Mouse (Mus musculus) midbrain, embryonic 11.5 days (tissue): ENCODE measurements around the gene Tbc1d9b. TPM values are rescaled to one million over a fixed set of nuclear protein-coding genes. Genes with fewer than 3 reads are reported as not detected.

Experiments used
- ATAC-seq: fragments of 200-750 bp; cut with Nextera tagmentation; 2 replicates; pipeline ENCODE4 v1.8.0; 2017; ENCODE audit warnings: moderate TSS enrichment, moderate library complexity; ENCODE audit not compliant: low FRiP score
- DNase-seq: peaks from one replicate; pipeline ENCODE4 v3.0.0; 2015; ENCODE audit warnings: low spot score; ENCODE audit errors: missing footprints
- H3K27ac ChIP-seq: fragments of 300-500 bp; sonication (generic); 2 replicates; pipeline ENCODE4 v1.5.1; 2014; ENCODE audit warnings: low read depth, low read length
- H3K27me3 ChIP-seq: fragments of 300-500 bp; sonication (generic); 2 replicates; pipeline ENCODE4 v1.6.1; 2014; ENCODE audit warnings: mild to moderate bottlenecking, low read length, moderate library complexity, mixed read lengths; ENCODE audit not compliant: control insufficient read depth, insufficient read depth
- H3K36me3 ChIP-seq: fragments of 300-500 bp; sonication (generic); 2 replicates; pipeline ENCODE4 v1.6.1; 2014; ENCODE audit warnings: mild to moderate bottlenecking, low read length, moderate library complexity, mixed read lengths; ENCODE audit not compliant: control insufficient read depth, insufficient read depth
- H3K4me1 ChIP-seq: fragments of 300-500 bp; sonication (generic); 2 replicates; pipeline ENCODE4 v1.6.1; 2014; ENCODE audit warnings: low read length; ENCODE audit not compliant: control insufficient read depth, insufficient read depth
- H3K4me2 ChIP-seq: fragments of 300-500 bp; sonication (generic); 2 replicates; pipeline ENCODE4 v1.6.1; 2014; ENCODE audit warnings: mild to moderate bottlenecking, moderate library complexity
- H3K4me3 ChIP-seq: fragments of 300-500 bp; sonication (generic); 2 replicates; pipeline ENCODE4 v1.5.1; 2014; ENCODE audit warnings: low read depth, low read length
- H3K9ac ChIP-seq: fragments of 300-500 bp; sonication (generic); 2 replicates; pipeline ENCODE4 v1.6.1; 2014; ENCODE audit warnings: low read length
- H3K9me3 ChIP-seq: fragments of 300-500 bp; sonication (generic); 2 replicates; pipeline ENCODE4 v1.6.1; 2016; ENCODE audit warnings: low read length; ENCODE audit not compliant: control insufficient read depth
- WGBS: fragments of 180-500 bp; shearing (Covaris S2); extraction: QIAGEN DNeasy Blood & Tissue Kit; methylation state at CpG from one replicate; pipeline ENCODE4 v1.1.7; 2014; 5-methylcytosine and 5-hydroxymethylcytosine counted together
- polyA plus RNA-seq: library from polyadenylated mRNA; unstranded; fragments of >200 nt; fragmentation: Nextera tagmentation; extraction: Ambion mirVana; gene quantifications from 2 replicates; pipeline ENCODE4 v1.2.1, GENCODE M21; 2014

Tbc1d9b gene
- polyA plus RNA-seq, 1 experiment from 2014 or later: 30.0 TPM

DNA sequence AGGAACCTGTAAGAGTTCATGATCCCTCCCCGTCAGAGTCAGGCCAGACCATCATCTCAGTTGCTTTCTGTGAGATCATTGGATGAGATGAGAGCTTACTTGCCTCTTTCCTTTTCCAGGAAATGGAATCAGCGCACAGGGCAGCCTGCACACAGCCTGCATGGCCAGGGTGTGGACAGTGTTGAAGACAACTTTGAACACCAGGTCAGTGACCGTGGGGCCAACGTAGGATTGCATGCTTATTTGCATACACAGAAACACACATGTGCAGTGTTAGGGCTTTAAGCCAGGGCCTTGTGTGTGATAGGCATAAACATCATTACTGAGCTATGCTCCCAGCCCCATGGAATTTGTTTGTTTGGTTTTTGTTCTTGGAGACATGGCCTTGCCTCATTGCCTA lies 66.3 kb downstream of the Tbc1d9b start:
- H3K36me3 ChIP-seq: peaks cover 24% of the 10 kb centered on the region
- no peak overlapping the region for H3K4me3 ChIP-seq
- WGBS: 93% methylated on average over 4 of the region's 4 CpGs
- no peak overlapping the region for H3K27ac ChIP-seq
- H3K4me2 ChIP-seq: no peak overlapping the region
- ATAC-seq: no peak
- H3K4me1 ChIP-seq: no peaks in the 10 kb centered on the region
- no peak overlapping the region for H3K9ac ChIP-seq
- no peaks in the 10 kb centered on the region for H3K9me3 ChIP-seq
- no peak for DNase-seq
- H3K27me3 ChIP-seq: no peaks in the 10 kb centered on the region

DNA sequence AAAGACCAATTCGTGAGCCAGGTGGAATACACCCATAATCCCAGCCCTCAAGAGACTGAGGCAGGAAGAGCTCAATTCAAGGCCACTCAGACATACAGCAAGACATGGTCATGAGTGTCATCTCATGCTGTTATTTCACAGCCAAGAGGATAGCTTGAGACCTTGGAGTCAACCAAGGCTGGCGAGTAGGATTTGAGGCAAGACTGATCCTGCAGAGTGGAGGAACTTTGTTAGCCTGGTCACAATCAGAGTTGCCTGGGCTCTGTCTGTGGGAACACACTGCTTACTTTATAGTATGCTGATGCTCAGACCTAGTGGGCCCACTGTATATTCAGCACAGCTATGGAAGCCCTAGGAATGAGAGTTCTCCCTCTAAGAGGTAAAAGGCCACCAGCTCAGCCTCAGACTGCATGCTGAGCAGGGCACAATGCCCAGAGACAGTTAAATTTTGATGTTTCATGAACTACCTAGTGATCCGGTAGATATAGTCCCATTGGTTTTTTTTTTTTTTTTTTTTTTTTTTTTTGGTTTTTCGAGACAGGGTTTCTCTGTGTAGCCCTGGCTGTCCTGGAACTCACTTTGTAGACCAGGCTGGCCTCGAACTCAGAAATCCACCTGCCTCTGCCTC lies 67.1 kb downstream of the Tbc1d9b start:
- no peak overlapping the region for H3K27ac ChIP-seq
- DNase-seq (no peak), ATAC-seq (no peak)
- no peak overlapping the region for H3K4me2 ChIP-seq
- WGBS: 85% methylated on average over 4 of the region's 5 CpGs
- no peaks in the 10 kb centered on the region for H3K27me3 ChIP-seq
- H3K9me3 ChIP-seq: no peaks in the 10 kb centered on the region
- no peak overlapping the region for H3K4me3 ChIP-seq
- H3K36me3 ChIP-seq: peaks cover 29% of the 10 kb centered on the region
- H3K9ac ChIP-seq: no peak overlapping the region
- H3K4me1 ChIP-seq: no peaks in the 10 kb centered on the region

DNA sequence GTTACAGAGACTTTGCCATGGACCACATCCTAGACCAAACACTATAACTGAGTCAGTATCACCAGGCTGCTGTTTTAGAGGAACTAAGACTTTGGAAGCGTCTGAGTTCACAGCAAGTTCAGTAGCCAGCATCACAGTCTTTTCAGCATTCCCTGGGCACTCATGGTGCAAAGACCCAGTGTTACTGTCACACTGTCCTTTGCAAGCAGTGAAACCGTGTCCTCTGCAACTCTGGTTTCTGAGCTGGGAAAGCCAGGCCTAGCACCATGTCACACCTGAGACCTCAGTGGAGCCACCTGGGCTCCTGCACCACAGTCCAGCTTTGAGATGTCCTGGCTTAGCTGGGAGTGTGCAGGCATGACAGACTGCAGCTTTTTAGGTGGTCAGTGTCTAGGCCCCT lies 67.7 kb downstream of the Tbc1d9b start:
- ATAC-seq (no peak), DNase-seq (no peak)
- no peaks in the 10 kb centered on the region for H3K9me3 ChIP-seq
- H3K27ac ChIP-seq: no peak overlapping the region
- peaks cover 29% of the 10 kb centered on the region for H3K36me3 ChIP-seq
- H3K4me1 ChIP-seq: no peaks in the 10 kb centered on the region
- H3K4me3 ChIP-seq: no peak overlapping the region
- no peaks in the 10 kb centered on the region for H3K27me3 ChIP-seq
- 90% methylated on average over 2 of the region's 2 CpGs for WGBS
- H3K9ac ChIP-seq: no peak overlapping the region
- no peak overlapping the region for H3K4me2 ChIP-seq

DNA sequence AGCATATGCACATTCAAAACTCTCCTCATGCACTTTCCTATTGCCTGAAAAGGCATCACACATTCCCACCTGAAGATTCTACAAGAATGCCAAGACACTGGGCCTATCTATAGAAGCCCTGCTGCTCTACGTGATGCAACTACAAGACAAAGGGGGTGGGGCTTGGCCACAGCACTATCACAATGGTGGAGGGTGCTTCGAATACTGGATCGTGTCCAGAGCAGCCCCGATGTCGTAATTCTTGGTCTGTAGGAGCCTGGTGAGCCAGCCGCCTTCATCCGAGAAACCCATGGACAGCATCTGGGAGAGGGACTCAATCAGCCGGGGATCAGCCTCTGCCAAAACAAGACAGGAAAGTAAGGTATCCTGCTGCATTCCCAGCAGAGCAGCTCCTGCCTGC lies 69.4 kb downstream of the Tbc1d9b start:
- DNase-seq (no peak), ATAC-seq (no peak)
- no peaks in the 10 kb centered on the region for H3K9me3 ChIP-seq
- H3K9ac ChIP-seq: no peak overlapping the region
- no peak overlapping the region for H3K27ac ChIP-seq
- no peak overlapping the region for H3K4me3 ChIP-seq
- peaks cover 29% of the 10 kb centered on the region for H3K36me3 ChIP-seq
- H3K27me3 ChIP-seq: no peaks in the 10 kb centered on the region
- WGBS: 89% methylated on average over 8 of the region's 8 CpGs
- no peaks in the 10 kb centered on the region for H3K4me1 ChIP-seq
- H3K4me2 ChIP-seq: no peak overlapping the region

GRCm38 (mm10) chr11:50201590-50201989 lies 70.4 kb downstream of the Tbc1d9b start:
- Histone ChIP-seq H3K4me3 (no peak overlapping the region), H3K36me3 (peaks cover 29% of the 10 kb centered on the region), H3K4me1 (no peaks in the 10 kb centered on the region), H3K4me2 (no peak overlapping the region), H3K9me3 (no peaks in the 10 kb centered on the region), H3K27me3 (no peaks in the 10 kb centered on the region), H3K27ac (no peak overlapping the region), H3K9ac (no peak overlapping the region)
- no peak for ATAC-seq
- DNase-seq: no peak
- WGBS: 94% methylated on average over 3 of the region's 3 CpGs

DNA sequence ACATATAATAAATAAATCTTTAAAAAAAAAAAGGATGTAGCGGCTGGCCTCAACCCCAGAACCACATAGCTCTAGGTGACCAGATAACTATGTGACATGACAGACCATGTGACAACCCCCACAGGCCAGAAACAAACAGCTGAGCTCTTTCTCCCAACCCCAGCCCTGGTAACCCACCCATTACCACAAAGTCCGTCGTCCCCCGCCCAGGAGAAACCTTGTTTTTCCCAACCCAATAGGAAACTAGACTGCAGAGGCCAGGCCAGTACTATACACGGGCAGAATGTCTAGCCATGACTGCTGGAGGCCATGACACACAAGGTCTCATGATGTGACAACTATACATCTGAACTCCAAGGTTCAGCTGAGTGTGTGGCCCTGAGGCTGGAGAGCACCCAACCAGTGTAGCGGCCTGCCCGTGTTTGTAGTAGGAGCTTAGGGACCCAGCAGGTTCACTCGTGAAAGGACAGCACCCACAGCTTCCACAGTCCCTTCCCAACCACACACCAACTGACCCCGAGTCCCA lies 72.2 kb downstream of the Tbc1d9b start:
- ATAC-seq: no peak
- Histone ChIP-seq H3K4me1 (no peaks in the 10 kb centered on the region), H3K4me3 (no peak overlapping the region), H3K4me2 (no peak overlapping the region), H3K9ac (no peak overlapping the region), H3K27ac (no peak overlapping the region), H3K27me3 (no peaks in the 10 kb centered on the region), H3K9me3 (no peaks in the 10 kb centered on the region), H3K36me3 (peaks cover 35% of the 10 kb centered on the region)
- no peak for DNase-seq
- 94% methylated on average over 9 of the region's 9 CpGs for WGBS

DNA sequence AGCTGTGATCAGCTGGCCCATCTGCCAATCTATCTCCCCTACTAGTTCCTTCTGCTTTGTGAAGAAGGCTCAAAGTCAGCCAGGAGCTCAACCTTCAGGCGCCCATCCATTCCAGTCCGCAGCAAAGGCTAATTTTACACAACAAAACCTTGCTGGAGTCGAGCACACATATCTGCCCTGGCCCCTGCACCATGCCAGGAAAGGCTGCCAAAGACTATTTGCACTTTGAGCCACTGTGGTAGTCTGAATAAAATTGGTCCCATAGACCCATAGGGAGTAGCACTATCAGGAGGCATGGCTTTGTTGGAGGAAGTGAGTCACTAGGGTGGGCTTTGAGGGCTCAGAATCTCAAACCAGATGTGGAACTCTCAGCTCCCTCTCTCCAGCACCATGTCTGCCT lies 74.2 kb downstream of the Tbc1d9b start:
- 89% methylated on average over 3 of the region's 3 CpGs for WGBS
- peaks cover 24% of the 10 kb centered on the region for H3K36me3 ChIP-seq

GRCm38 (mm10) chr11:50206037-50206436 lies 74.8 kb downstream of the Tbc1d9b start:
- no peak overlapping the region for H3K9ac ChIP-seq
- DNase-seq (no peak), ATAC-seq (no peak)
- no peaks in the 10 kb centered on the region for H3K27me3 ChIP-seq
- 90% methylated on average over 2 of the region's 2 CpGs for WGBS
- no peak overlapping the region for H3K4me2 ChIP-seq
- peaks cover 21% of the 10 kb centered on the region for H3K36me3 ChIP-seq
- no peak overlapping the region for H3K27ac ChIP-seq
- peaks cover 7% of the 10 kb centered on the region for H3K4me1 ChIP-seq
- H3K9me3 ChIP-seq: no peaks in the 10 kb centered on the region
- no peak overlapping the region for H3K4me3 ChIP-seq

More for the DNA sequence above, 74.2 kb downstream of the Tbc1d9b start:
- H3K4me3 ChIP-seq: no peak overlapping the region
- H3K27me3 ChIP-seq: no peaks in the 10 kb centered on the region
- no peak overlapping the region for H3K9ac ChIP-seq
- no peaks in the 10 kb centered on the region for H3K9me3 ChIP-seq
- H3K4me2 ChIP-seq: no peak overlapping the region
- DNase-seq (no peak), ATAC-seq (no peak)
- peaks cover 5% of the 10 kb centered on the region; the same call in 1 of the 2 replicates for H3K4me1 ChIP-seq
- H3K27ac ChIP-seq: no peak overlapping the region

- Histone ChIP-seq H3K36me3 (peaks cover 13% of the 10 kb centered on the region), H3K9me3 (no peaks in the 10 kb centered on the region)
- 95% methylated on average over 14 of the region's 14 CpGs for WGBS
These were observed 76.1 kb downstream of the Tbc1d9b start for GRCm38 (mm10) chr11:50207344-50207743.

More at GRCm38 (mm10) chr11:50207344-50207743, 76.1 kb downstream of the Tbc1d9b start:
- DNase-seq (no peak), ATAC-seq (no peak)
- no peak overlapping the region for H3K4me2 ChIP-seq
- peaks cover 9% of the 10 kb centered on the region for H3K4me1 ChIP-seq
- H3K27me3 ChIP-seq: no peaks in the 10 kb centered on the region
- H3K27ac ChIP-seq: no peak overlapping the region
- no peak overlapping the region for H3K4me3 ChIP-seq
- H3K9ac ChIP-seq: no peak overlapping the region
